Mouse (Mus musculus) left cerebral cortex, postnatal 14 days (tissue): ENCODE data around the gene Rtp2. TPM values are rescaled to one million over a fixed set of nuclear protein-coding genes. Genes with fewer than 3 reads are reported as not detected.

Experiments used
- DNase-seq, 2 experiments: peaks; one replicate each; pipeline ENCODE4 v3.0.0; 2021 to 2022; ENCODE audit warnings: low spot score in 2 of 2, mixed read lengths in 1 of 2
- intact Hi-C: fragments of 180-260 bp; cut with DNase I; formaldehyde crosslinking; loops from one replicate; pipeline ENCODE4 v1.15.1; 2025
- long read RNA-seq, 2 experiments: library from polyadenylated mRNA; stranded (forward); transcript quantifications; one replicate each; pipeline ENCODE4 v2.0.0; 2021
- total RNA-seq, 2 experiments: library from RNA; stranded (reverse); gene quantifications; 2 replicates each; pipeline ENCODE4 v1.2.3; 2021

Rtp2 gene
- total RNA-seq = under 1 TPM; 0.18 to 0.30 TPM
- long read RNA-seq, experiment 1 = 0 reads
- long read RNA-seq, experiment 2 = 0 reads

DNA sequence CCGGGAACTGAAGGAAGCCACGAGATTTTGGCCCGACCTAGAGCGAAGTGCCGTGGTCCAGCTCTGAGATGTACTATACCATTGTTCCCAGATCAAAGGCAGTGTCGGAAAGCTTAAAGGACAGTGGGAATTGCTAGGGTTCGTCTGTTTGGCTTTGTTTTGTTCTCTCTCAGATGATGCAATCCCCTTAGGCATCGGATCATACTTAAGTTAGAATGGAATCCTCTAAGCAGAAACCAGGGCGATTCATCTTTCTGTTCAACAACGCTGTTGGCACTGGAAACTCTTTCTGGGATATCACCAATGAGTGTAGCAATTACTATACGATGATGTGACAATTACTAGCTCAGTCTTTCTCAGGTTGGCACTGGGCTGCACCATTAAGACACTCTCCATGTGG, at the start of gene Rtp2:
Gene Rtp2, minus strand, starts transcription at position 101 of the 400 bp plus-strand sequence.
- no peak for DNase-seq
- intact Hi-C loops = no loop called here

- DNase-seq = no peak
- intact Hi-C loops = loop anchor here (10.0 kb wide), 1 partner anchor 934 kb away; no protein-coding TSS in a partner anchor
Observed at GRCm38 (mm10) chr16:23980991-23981720, 49.0 kb upstream of the Rtp2 start.

DNA sequence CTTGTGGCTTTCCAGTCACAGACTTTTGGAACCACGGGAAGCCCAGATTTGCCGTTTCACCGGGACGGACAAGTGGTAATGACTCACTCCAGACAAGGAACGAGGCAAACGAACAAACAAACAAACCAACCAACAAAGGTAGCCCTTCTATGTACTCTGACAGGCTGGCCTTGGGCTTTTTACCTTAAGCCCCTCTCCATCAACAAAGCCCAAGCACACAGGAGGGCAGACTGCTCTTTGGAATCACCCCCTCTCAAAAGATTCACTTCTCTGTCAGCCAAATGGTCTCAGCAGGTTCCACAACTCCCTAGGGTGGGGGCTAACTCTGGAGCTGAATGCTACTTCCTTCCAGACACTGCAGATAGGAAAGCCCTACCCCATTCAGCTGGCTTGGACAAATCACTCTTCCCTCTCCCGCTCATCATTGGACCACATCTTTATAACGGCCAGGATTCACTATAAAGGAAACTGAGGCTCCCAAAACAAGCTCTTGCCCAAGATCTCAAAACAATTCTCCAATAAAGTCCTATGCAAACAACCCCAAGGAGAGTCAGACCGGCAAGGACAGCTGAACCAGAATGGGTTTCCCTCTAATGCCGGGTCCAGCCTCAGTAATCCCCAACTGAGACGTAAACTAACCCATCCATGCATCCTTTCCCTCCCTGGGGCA, 48.1 kb upstream of the Rtp2 start:
- intact Hi-C loops = loop anchor here (10.0 kb wide), 1 partner anchor 934 kb away; no protein-coding TSS in a partner anchor
- DNase-seq = no peak

DNA sequence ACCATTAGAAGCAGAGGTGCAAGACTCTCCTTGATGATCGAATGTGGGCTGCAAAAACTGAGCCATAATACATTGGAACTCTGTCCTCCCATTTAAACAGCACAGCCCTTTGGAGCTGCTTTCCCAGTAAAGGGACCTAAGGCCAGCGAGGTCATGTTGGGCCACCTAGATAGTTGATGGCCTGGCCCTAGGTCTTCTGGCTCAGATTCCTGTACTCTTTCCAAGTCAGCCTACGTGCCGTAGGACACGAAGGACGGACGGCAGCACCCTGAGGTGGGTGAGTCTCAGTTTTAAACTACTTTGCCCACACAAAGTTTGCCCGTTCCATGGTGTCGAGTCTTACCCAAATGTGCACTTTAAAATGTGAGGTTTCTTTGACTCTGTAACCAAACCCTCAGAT, 47.3 kb upstream of the Rtp2 start:
- intact Hi-C loops = no loop called here

GRCm38 (mm10) chr16:23978495-23978894, 46.3 kb upstream of the Rtp2 start:
- intact Hi-C loops = no loop called here
- DNase-seq = peak in 1 of 2 experiments; percentile 64

More for the DNA sequence above, 47.3 kb upstream of the Rtp2 start:
- DNase-seq = no peak

DNA sequence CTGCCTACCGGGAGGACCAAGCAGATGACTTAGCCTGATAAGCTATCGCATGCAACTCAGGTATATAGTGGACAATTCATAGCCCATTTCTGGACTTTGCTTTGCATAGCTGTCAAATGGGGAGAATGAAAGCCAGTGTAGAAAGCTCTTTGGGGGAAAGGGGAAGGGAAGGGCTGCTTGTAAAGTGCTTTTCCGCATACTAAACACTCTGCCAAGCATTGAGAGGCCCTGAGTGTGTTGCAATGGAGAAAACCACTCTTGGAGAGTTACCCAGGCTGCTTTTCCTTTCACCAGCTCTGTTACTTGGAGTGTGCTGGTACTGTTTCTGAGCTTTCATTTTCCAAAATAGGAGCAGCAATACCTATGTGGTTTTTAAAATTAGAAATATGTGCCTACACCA, 45.5 kb upstream of the Rtp2 start:
- DNase-seq = no peak
- intact Hi-C loops = no loop called here

DNA sequence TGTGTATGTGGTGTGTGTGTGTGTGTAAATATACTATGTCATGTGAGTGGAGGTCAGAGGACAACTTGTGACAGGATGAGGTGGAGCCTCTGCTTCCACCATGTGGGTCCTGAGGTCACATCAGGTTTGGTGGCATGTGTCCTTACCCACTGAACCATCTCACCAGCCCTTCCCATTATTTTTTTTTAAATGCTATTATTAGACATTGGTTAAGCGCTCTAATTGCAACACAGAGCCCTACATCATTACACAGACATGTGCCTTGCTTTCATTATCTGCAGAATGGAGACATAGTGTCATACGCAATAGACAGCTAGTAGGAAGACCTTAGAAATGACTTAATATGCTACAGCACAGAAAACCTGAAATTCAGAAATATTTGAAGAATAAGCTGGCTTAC, 44.0 kb upstream of the Rtp2 start:
- intact Hi-C loops = no loop called here

DNA sequence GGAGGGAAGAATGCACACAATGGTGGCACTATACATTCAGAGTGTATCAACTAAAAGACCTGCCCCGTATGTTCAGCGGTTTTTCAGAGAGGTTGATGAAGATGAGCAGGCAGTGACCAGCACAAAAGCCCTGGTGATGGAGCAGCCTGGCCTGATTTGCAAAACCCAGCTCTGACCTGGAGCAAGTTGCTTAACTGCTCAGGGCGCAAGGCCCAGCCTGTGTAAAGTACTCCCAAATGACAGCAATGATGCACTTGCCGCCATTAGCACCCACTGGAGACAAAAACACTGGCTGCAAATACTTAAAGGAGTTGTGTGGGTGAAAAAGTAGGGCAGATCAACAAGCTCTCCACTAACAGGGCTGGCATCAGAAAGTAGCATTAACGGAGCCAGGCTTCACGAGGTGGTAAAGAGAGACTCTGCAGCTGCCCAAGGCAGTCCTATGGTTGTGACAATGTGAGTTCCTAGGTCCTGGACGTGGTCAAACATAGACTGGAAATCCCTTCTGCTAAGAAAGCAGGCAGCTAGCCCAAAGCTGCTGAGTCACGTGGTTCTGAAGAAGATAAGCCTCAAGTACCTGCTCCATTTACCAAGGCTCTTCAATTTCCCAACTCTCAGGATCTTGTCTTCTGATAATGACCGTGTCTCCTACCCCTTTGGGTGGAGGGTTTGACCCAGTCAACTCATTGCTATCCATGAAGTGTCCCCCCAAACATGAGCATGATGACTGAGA, 41.6 kb upstream of the Rtp2 start:
- intact Hi-C loops = no loop called here
- no peak for DNase-seq

More for the DNA sequence above, 44.0 kb upstream of the Rtp2 start:
- DNase-seq = no peak

GRCm38 (mm10) chr16:23972901-23973300, 40.7 kb upstream of the Rtp2 start:
- intact Hi-C loops = no loop called here
- no peak for DNase-seq

GRCm38 (mm10) chr16:23972126-23972740, 40.0 kb upstream of the Rtp2 start:
- intact Hi-C loops = no loop called here
- no peak for DNase-seq

DNA sequence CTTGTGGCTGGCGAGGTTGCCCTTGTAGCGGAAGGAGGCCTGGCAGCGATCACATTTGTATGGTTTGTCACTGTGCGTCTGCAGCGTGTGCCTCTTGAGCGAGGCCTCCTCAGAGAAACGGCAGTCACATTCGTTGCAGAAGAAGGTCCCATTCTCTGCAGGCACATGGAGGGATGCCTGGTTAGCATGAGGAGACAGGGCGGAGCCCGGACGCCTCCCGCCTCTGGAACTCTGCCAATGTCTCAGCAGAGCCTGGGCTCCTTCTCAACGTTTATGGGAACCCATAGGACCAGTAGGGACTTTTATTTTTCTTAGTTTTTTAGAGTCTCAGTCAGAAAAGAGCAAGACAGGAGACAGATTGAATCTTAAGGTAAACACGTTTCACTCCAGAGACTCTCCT, 37.7 kb upstream of the Rtp2 start:
- DNase-seq = no peak
- intact Hi-C loops = no loop called here

GRCm38 (mm10) chr16:23968888-23969287, 36.7 kb upstream of the Rtp2 start:
- intact Hi-C loops = no loop called here
- no peak for DNase-seq

- DNase-seq = no peak
- intact Hi-C loops = no loop called here
Observed at GRCm38 (mm10) chr16:23967301-23967700, 35.1 kb upstream of the Rtp2 start.

DNA sequence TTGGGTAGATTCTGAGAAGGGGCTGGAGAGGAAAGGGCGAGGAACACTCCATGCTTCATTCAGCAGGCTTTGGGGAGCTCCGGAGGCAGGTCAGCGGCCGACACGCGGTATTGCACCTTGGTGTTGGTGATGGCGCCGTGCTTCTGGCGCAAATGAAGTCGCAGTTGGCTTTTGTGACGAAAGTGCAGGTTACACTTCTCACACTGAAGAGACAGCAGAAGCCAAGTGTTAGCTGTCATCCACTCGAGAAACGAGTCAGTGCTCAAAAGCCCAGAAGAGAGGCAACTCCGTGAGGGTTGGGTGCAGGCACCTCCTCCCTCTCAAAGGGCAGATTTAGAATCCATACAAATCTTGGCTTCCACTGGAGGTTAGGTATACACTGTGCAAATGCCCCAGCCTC, 33.9 kb upstream of the Rtp2 start:
- no peak for DNase-seq
- intact Hi-C loops = no loop called here

DNA sequence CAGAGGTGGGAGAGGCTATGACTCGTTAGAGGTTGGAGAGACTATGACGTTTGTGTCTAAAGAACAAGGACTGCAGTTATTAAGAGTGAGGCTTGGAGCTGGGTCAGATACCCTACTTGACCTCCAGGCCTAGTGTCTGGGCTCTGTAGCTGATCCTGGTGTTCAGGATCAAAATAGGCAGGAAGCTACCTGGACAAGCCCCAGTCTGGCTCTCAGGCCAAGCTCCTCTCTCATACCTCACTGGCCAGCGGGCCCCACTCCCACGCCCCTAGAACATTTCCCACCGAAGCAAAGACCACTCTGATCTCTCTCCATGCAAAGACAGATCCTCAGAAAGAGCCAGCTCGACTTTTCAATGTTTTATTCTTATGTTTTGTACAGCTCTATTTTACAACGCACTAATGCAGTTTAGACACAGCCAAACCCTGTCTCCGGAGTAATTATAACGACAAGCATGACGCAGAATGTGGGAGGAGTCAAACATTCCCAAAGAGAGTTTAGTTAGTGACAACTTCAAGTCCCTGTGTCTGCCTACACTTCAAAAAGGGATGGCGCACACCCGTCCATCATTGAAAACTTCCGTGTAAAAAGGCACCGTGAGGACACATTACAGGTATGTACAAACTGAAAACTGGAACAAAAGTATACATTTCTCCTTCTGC, 32.6 kb upstream of the Rtp2 start:
- no peak for DNase-seq
- intact Hi-C loops = no loop called here

DNA sequence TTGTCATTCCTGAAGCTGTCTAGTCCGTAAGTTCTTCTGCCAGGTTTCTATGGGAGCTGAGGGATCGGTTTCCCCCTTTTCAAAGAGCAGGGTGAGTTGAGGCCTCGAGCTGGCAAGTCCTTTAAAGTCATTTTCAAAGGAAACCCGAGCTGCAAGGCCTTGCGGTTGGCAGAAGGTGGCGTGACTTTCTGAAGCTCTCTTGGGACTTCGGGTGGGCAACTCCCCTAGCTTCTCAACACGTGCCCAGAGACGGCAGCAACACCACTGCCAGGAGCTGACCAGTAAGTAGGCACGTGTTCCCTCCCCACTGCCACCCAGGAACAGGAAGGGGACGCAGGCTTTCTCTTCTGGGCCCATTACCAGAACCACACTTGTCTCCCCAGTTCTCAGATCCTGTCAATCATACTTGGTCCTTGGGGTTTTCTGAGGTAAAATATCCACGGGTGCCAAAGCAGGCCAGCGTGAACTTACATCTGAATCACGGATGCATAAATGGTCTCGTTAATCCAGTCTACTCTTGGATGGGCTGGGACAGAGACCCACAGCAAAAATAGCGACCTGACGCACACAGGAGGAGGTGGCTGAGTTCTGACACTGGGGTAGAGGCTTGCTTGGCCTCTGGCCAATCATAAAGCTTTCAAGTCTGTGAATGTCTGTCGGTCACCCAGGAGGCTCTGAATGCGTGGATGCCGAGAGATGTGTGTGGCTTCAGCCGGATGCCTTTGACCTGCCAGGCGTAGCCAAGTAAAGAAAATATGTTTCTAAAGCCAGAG, 31.9 kb upstream of the Rtp2 start:
- no peak for DNase-seq

DNA sequence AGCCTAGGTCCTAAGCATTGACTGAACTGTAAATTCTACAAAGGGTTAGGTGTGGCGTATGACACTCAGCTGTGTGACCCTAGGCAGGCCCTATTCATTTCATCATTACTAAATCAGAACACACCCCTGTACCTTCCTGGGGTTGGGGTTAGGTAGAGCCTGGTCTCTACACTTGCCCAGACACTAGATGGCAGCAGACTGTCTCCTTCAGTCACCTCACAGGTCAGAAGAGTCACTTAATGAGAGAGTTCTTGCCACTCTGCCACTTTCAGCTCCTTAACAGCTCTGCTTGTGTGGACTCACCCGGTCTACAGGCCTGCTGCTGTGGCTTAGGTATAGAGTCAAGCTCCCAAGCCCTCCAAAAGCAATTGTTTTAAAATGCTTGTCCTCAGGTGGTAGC, 30.2 kb upstream of the Rtp2 start:
- intact Hi-C loops = no loop called here
- no peak for DNase-seq

More for the DNA sequence above, 31.9 kb upstream of the Rtp2 start:
- intact Hi-C loops = no loop called here

DNA sequence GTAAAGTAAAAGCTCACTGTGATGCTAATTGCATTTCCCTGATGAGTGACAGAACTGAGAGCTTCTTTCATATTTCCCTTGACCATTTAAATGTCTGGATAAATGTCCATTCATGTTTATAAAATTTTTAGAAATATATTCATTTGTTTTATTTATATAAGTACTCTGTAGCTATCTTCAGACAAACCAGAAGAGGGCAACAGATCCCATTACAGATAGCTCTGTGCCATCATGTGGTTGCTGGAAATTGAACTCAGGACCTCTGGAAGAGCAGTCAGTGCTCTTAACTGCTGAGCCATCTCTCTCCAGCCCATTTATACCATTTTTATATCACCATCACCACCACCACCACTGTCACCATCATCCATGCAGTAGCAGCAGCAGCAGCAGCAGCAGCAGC, 26.7 kb upstream of the Rtp2 start:
- intact Hi-C loops = no loop called here
- no peak for DNase-seq

- no peak for DNase-seq
- intact Hi-C loops = loop anchor here (2.0 kb wide), 3 partner anchors 55 to 501 kb away; no protein-coding TSS in a partner anchor
Observed at GRCm38 (mm10) chr16:23953959-23954260, 21.7 kb upstream of the Rtp2 start.
